ENCODE assay signal across 19 mouse cellular contexts in the genomic region with DNA sequence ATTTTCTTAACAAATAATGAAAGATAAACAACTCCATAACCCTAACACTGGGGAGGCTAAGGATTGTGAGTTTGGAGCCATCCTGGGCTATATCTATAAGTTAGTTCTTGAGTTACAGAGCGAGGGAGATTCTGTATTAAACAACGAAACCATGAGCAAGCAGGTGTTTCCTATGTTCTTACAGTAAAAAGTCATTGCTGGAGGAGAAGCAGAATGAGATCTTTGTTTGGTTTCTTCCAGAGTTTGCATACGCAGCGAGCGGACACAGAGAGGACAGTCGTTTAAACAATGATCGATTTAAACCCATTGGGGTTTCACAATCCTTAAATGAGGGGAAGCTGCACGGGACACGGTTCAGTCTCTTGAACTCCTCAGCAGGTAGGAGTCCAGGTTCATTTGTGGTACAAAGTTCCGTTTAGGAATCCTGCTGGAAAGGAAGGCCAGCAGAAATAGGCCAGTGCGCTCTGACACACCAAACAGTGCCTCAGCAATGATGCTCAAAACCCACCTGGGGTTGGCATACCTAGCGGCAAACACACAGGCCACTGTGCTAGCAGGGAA.
A peak's percentile ranks its signal among the peaks of the same experiment; 100 is the strongest.
DNase-seq lines count a peak whose midpoint lies in the region; ATAC-seq and TF ChIP-seq lines count a peak whose summit lies in the region.
"Had no signal": no experiment of that assay in that cellular context is flagged by ENCODE, and none has a peak within 500 bp of the region (broad histone marks: within the 10 kb centered on the region; RNA-seq: fewer than 3 reads in every experiment).

No protein-coding gene starts in this region.

- H3K27me3 ChIP-seq in spleen, adult 2 months (ENCODE audit: control insufficient read depth, insufficient read depth, low read length), result no peaks in the 10 kb centered on the region
- no peaks in the 10 kb centered on the region for H3K27me3 ChIP-seq in liver, embryonic 16.5 days (ENCODE audit: control insufficient read depth, insufficient read depth, low read depth, low read length)
- H3K27me3 ChIP-seq: heart, embryonic 13.5 days had no signal

- H3K4me2 ChIP-seq in liver, embryonic 16.5 days (ENCODE audit: low read depth, low read length), result peak overlapping the region; percentile 16; the same call in 1 of the 2 replicates
- H3K4me2 ChIP-seq: heart, embryonic 13.5 days; lung, embryonic 14.5 days; midbrain, embryonic 11.5 days had no signal

- H3K36me3 ChIP-seq in spleen, adult 2 months (ENCODE audit: control insufficient read depth, insufficient read depth, low read length), result no peaks in the 10 kb centered on the region
- no peaks in the 10 kb centered on the region for H3K36me3 ChIP-seq in liver, embryonic 16.5 days (ENCODE audit: control insufficient read depth, insufficient read depth)
- H3K36me3 ChIP-seq: heart, embryonic 13.5 days; limb, embryonic 10.5 days had no signal

- H3K4me1 ChIP-seq in spleen, adult 2 months (ENCODE audit: control insufficient read depth, insufficient read depth, insufficient read length), result peaks cover 43% of the 10 kb centered on the region
- H3K4me1 ChIP-seq in liver, embryonic 16.5 days (ENCODE audit: control insufficient read depth, low read depth, low read length), result peaks cover 34% of the 10 kb centered on the region

- TF ChIP-seq CTCF in spleen, adult 2 months (IDR thresholded peaks at IDR 0.05; ENCODE audit: extremely low read depth, insufficient read depth, insufficient read length, insufficient replicate concordance), result no peak

- no peak overlapping the region for H3K9ac ChIP-seq in liver, embryonic 16.5 days (ENCODE audit: low read depth, low read length)
- H3K9ac ChIP-seq: heart, embryonic 13.5 days; lung, embryonic 14.5 days had no signal

- H3K4me3 ChIP-seq in spleen, adult 2 months (ENCODE audit: extremely low read depth, insufficient read depth, insufficient read length), result no peak overlapping the region
- H3K4me3 ChIP-seq in liver, embryonic 16.5 days (ENCODE audit: low read depth, low read length), result no peak overlapping the region
- H3K4me3 ChIP-seq: erythroblast, embryonic 14.5 days; heart, embryonic 13.5 days; limb, embryonic 10.5 days had no signal

- TF ChIP-seq POLR2A in spleen, adult 2 months (IDR thresholded peaks at IDR 0.05; ENCODE audit: low read depth, low read length), result no peak

- H3K9me3 ChIP-seq in liver, embryonic 16.5 days (replicated peaks; ENCODE audit: control insufficient read depth, low read length), result no peaks in the 10 kb centered on the region
- H3K9me3 ChIP-seq: heart, embryonic 13.5 days; limb, embryonic 10.5 days had no signal

- 63% methylated on average over 12 of the region's 12 CpGs for WGBS in spleen, adult 2 months
- WGBS in liver, embryonic 16.5 days (ENCODE audit: insufficient replicate concordance), result 59% methylated on average over 12 of the region's 12 CpGs

- H3K27ac ChIP-seq in spleen, adult 2 months (ENCODE audit: insufficient read depth, low read length), result peak overlapping the region; percentile 99
- no peak overlapping the region for H3K27ac ChIP-seq in liver, embryonic 16.5 days (ENCODE audit: low read length)
- H3K27ac ChIP-seq: heart, embryonic 13.5 days; limb, embryonic 10.5 days had no signal

- DNase-seq in heart, adult 11 months, result peak; percentile 76
- no peak for DNase-seq in heart, postnatal 4 days
- DNase-seq in spleen, adult 2 months (ENCODE audit: low read depth in 1 of 2, low spot score in 2 of 2), result no peak
- no peak for DNase-seq in spleen, postnatal 14 days (ENCODE audit: low spot score in 2 of 2)
- DNase-seq in adrenal gland, adult 18-20 months (ENCODE audit: low spot score in 2 of 2), result no peak
- DNase-seq in cerebellum, adult 18-20 months, result no peak
- DNase-seq in B cell, adult 2 months, result no peak
- DNase-seq: adrenal gland, adult 2 months; cerebellum, adult 11 months; heart, postnatal 36 days; lung, embryonic 14.5 days; lung, postnatal 4 days; right cerebral cortex, postnatal 25 days had no signal

- ATAC-seq in liver, embryonic 16.5 days (ENCODE audit: low read depth), result peak; percentile 65
- ATAC-seq: forebrain, embryonic 14.5 days had no signal
